ENCODE assay signal across 8 mouse cellular contexts in genomic region chr3:121291560-121292258, GRCm38 (mm10). TPM values are rescaled to one million over a fixed set of nuclear protein-coding genes. Genes with fewer than 3 reads are reported as not detected.
A peak's percentile ranks its signal among the peaks of the same experiment; 100 is the strongest.
DNase-seq lines count a peak whose midpoint lies in the region; ATAC-seq lines count a peak whose summit lies in the region.

TSS of gene Alg14 (plus strand) at chr3:121291773.

- H3K36me3 ChIP-seq in hindbrain, embryonic 12.5 days: no peaks in the 10 kb centered on the region

- H3K27ac ChIP-seq in hindbrain, embryonic 12.5 days: peak within 1 kb of the TSS; percentile 92

- peaks cover 7% of the 10 kb centered on the region for H3K4me1 ChIP-seq in hindbrain, embryonic 12.5 days

- H3K9ac ChIP-seq in hindbrain, embryonic 12.5 days: peak within 1 kb of the TSS; percentile 58

- peak within 1 kb of the TSS; percentile 58 for H3K4me2 ChIP-seq in hindbrain, embryonic 12.5 days (replicated peaks)

- peak; percentile 96 for ATAC-seq in hindbrain, embryonic 12.5 days (ENCODE audit: low FRiP score)

- H3K27me3 ChIP-seq in hindbrain, embryonic 12.5 days: no peaks in the 10 kb centered on the region

- peak within 1 kb of the TSS; percentile 59 for H3K4me3 ChIP-seq in hindbrain, embryonic 12.5 days

- WGBS in hindbrain, embryonic 12.5 days: under 1% methylated on average over 42 of the region's 42 CpGs

- peak; percentile 99 for DNase-seq in NIH3T3 (ENCODE audit: low read depth)
- peak; percentile 97 to 98 for DNase-seq in cerebellum, postnatal 10 days
- peak; percentile 95 for DNase-seq in frontal cortex, postnatal 10 days (ENCODE audit: low spot score in 2 of 2)
- DNase-seq in layer of hippocampus, postnatal 14 days (ENCODE audit: low spot score in 2 of 2): peak; percentile 97 to 99
- peak; percentile 96 for DNase-seq in lung, postnatal 14 days
- peak; percentile 88 for DNase-seq in retina, adult 2 months (ENCODE audit: low read depth, low spot score)
- DNase-seq in thymus, postnatal 36 days: peak; percentile 96 to 98

- no peaks in the 10 kb centered on the region for H3K9me3 ChIP-seq in hindbrain, embryonic 12.5 days (replicated peaks)

RNA-seq across cellular contexts. Expression of gene Alg14, which starts in this region (rescaled TPM):
- 28.7 and 38.5 TPM in 2 replicates for polyA plus RNA-seq in hindbrain, embryonic 12.5 days (2016; fragmentation: Nextera tagmentation; extraction: Ambion mirVana)
- 10 to 100 TPM; 18.6 to 21.7 TPM for total RNA-seq in layer of hippocampus, postnatal 14 days (2021)

Comparison
In these comparisons a context has a peak if more than half of its experiments do, and no peak if none do; other contexts are left out.
1. Peak in every context shown above with its lines: DNase-seq, ATAC-seq, H3K4me3 ChIP-seq and H3K27ac ChIP-seq.